Mouse (Mus musculus): ENCODE measurements around the gene Dennd1a.

Gene Dennd1a

GRCm38 (mm10) chr2:37853878-37854435 is 433.2 kb downstream of the Dennd1a start:
- DNase-seq: no peak

DNA sequence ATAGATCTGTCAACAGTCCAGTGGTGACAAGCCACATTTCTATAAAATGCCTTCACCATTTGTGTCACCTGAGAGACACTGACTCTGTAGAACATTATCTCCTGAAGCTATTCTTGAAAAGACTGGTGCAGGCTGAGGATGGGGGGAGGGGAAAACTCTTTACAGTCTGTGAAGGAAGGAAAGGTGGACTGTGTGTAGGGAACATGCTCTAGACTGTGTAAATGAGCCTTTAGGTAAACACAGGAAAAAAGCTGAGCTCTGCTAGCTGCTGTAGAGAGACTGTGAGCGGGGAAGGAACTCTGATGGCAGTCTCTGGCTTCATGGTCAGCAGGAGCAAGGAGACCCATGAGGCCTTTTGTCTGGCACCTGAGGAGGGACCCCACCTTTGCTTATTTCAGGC is 436.6 kb downstream of the Dennd1a start:
- DNase-seq: no peak

GRCm38 (mm10) chr2:37849357-37849756 is 437.8 kb downstream of the Dennd1a start:
- no peak for DNase-seq

- DNase-seq: no peak
These were observed 444.5 kb downstream of the Dennd1a start for GRCm38 (mm10) chr2:37842719-37843118.

GRCm38 (mm10) chr2:37842151-37842569 is 445.0 kb downstream of the Dennd1a start:
- no peak for DNase-seq

DNA sequence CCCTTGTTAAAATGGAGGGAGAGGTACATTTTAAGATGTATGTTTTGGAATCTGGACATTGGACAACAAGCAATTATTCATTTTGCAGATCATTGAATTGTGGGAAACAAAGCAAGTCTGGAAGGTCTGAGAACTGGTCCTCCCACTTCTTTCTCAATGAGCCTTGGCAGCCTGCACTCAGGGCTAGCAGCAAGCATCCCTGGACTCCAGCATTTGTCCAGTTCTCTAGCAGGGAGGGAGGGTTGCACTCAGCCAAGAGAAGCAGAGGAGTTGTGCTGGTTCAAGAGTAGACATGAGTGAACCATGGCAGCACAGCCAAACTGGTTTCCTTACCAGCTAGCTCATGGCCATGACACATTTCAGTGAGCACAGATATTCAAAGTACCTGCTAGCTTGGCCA is 447.3 kb downstream of the Dennd1a start:
- no peak for DNase-seq

DNA sequence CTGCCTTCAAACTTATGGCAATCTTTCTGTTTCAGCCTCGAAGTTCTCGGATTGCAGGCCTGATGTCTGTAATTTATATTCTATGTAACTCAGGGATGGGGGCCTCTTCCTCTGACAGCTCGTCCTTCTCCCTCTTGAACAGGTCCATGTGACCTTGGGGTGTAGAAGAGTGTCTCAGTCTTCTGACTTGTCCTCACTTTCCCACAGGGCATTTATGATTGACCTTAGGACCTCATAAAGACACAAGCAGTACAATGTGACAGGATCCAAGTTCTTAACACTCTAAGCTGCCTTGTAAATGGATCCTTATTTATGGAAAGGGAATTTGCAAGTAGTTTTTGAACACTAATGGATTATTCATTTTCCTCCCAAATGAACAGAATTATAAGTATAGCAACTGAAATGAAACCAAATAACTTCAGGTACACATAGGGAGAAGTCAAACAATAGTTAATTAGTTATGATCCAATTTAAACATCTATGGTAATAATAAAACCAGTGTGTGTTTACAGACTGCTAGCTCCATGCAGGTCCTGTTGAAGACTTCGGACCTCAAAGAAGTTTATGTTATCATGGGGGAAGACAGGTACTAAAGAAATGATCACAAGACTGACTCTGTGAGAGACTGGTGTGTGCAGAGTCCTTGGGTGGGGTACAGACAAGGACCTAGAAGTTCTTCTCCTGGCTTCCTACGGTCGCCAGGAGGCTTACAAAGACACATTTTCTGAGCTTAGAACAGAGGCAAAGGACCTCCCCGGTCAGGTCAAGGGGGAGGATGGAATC is 448.8 kb downstream of the Dennd1a start:
- no peak for DNase-seq

DNA sequence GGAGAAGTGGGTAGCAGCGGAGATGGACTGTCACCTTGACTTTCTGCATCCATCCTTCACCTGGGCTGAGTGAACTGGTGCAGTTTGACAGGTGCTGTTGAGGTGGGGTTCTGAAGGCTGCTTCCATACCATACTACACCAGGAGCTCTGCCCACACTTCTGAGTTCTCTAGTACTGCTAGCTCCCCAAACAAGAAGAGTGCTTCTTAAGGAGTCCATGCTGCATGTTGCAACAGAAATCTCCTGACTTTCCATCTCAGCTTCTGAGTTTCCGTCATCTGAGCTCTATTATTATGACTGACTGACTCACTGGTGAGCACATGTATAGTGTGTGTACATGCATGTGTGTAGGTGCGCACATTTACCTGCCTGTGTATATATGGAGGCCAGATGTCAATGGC is 449.6 kb downstream of the Dennd1a start:
- DNase-seq: no peak

DNA sequence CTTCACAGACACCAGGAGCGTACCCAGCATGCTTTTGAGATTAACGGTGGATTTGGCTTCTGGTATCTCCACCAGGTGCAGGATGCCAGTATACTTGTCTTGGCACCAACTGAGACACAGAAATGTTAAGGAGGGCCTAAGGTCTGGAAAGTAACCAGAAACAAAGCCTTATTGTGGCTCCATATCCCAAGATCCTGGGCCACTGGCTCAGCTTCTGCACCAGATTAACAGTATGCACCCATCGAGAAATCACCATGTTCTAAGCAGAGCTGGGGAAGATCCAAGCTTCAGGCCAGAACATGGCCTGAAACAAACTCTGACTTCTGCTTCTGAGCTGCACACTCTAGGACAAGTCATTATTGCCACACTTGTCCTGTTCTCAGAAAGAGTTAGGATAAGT is 450.3 kb downstream of the Dennd1a start:
- DNase-seq: no peak

- DNase-seq: no peak
These were observed 454.9 kb downstream of the Dennd1a start for GRCm38 (mm10) chr2:37832253-37832652.

GRCm38 (mm10) chr2:37829758-37830275 is 457.4 kb downstream of the Dennd1a start:
- peak; percentile 9 for DNase-seq

DNA sequence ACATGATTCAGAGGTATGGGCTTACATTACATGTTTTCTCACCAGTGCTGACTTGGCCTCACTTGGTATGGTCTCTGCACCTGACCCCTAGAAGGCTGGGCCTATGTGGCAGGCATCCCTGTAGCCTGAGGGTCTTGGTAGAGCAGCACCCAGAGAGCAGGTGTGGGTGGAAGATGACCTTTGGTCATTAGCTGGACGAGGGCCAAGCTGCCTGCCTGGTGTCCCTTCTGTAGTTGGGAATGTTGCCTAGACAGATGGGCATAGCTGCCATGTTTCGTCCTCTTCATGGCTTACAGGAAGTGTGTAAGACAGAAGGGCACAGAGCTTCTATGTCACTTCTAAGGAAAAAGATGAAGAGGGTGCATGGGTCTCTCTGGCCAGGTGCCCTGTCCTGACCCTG is 463.4 kb downstream of the Dennd1a start:
- no peak for DNase-seq

- DNase-seq: no peak
These were observed 465.1 kb downstream of the Dennd1a start for GRCm38 (mm10) chr2:37822122-37822521.

DNA sequence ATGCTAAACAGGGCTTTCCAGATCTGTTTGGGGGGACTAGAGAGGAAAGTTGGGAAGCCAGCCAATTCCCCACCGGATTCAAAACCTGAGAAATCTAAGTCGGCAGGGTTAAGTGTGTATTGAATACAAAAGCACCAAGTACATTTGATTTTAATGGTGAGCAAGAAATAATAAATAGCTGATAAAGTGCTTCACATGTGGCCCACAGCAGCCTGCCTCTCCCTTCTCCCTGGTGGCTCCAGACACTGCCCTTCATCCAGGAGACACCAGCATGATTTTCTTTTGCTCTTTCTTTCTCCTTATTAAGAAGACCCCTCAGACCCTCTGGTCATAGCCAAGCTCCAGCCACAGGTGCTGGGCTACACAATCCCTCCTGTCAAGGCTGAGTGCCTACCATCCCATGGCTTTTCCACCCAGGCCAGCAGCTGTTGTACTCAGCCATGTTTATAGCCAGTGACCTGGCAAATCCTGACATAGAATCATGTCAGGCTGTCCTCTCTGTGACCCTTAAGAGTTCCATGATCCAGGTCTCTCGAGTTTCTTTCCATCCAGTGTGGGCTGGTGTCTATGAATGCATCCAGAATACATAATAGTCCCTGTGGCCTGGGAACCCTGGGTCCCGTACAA is 467.6 kb downstream of the Dennd1a start:
- no peak for DNase-seq

- DNase-seq: no peak
These were observed 468.2 kb downstream of the Dennd1a start for GRCm38 (mm10) chr2:37818761-37819525.

- peak; percentile 56 for DNase-seq
These were observed 471.5 kb downstream of the Dennd1a start for GRCm38 (mm10) chr2:37815676-37816075.

DNA sequence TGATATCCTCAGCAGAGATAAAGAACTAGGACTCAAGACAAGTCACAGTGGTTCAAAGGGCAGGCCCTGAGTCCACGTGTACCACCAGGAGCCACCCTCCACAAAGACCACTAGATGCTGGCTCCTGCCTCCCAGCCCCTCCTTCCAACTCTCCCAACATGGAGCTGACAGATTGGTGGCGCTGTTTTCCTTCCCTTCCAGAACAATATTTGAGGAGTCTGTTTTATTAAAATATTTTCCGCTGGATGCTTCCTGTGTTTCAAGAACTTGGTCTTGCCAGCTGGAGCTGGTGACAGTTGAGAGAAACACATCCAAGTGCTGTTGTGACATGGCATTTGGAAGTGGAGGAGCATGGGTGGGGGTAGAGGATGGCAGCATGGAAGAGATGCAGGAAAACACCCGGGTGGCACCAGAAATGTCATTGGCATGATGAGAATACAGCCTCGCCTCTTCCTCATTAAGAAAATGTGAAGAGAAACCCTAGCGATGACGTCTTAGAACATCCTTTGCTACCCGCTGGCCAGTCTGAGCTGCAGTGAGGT is 472.3 kb downstream of the Dennd1a start:
- DNase-seq: no peak

- no peak for DNase-seq
These were observed 474.8 kb downstream of the Dennd1a start for GRCm38 (mm10) chr2:37812401-37812800.

DNA sequence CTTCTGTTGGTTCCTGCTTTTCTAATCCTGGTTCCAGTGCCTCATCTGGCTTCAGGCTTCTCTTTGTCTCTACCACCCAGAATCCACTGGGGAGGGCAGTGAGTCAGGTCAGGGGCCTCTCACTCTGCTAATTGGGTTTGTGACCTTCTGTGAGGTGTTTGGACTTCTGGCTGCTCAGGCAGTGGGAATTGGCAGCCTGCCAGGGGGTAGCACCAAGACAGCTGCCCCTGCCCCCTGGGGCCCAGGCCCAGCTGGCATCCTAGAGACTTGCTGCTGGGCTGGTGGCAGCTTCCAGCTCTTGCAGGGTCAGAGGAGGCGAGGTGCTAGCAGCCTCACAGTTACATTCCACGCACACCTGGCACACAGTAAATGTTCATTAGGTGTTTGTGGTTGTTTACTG is 475.5 kb downstream of the Dennd1a start:
- no peak for DNase-seq

DNA sequence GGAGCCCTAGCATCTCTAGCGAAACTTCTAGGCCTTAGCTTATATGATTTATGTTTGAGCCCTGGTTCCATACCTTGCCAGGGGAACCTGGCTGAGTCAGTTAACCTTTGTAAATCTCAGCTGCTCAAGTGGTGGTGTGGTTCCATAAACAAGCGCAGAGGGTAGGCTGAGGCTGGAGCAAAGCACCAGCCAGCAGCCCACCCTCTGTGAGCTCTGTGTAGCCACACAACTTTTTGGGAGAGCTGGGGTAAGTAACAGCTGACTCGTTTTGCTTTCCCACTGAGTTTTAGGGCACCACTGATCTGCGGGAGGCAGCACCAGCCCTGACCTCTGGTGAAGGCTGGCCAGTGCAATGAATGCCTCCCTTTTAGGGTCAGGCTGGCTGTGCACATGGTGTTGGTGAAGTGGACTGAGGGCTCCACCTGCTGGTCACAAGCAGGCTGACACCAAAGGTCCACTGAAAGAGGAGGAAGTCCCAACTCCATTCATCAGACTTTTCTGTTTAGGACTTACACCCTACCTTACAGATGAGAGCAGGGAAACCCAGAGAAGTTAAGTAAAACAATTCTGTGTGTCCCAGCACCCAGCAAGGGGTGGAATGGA is 484.5 kb downstream of the Dennd1a start:
- peak; percentile 58 for DNase-seq

GRCm38 (mm10) chr2:37801687-37802086 is 485.5 kb downstream of the Dennd1a start:
- no peak for DNase-seq

GRCm38 (mm10) chr2:37799137-37799536 is 488.1 kb downstream of the Dennd1a start:
- DNase-seq: no peak

- DNase-seq: no peak
These were observed 490.1 kb downstream of the Dennd1a start for GRCm38 (mm10) chr2:37797046-37797445.

All from thymus, postnatal 25 days (tissue).